39 mouse cellular contexts compared by ENCODE assay signal in genomic region chr2:28938997-28939396, GRCm38 (mm10). TPM values are rescaled to one million over a fixed set of nuclear protein-coding genes. Genes with fewer than 3 reads are reported as not detected.
"Had no signal": no experiment of that assay in that cellular context is flagged by ENCODE, and none has a peak within 500 bp of the region (broad histone marks: within the 10 kb centered on the region; RNA-seq: fewer than 3 reads in every experiment).

No protein-coding gene starts in this region.

- ATAC-seq: hindbrain, embryonic 16.5 days; intestine, embryonic 16.5 days had no signal

- H3K27ac ChIP-seq: gastrocnemius, adult 2 months; heart, embryonic 13.5 days; heart, embryonic 15.5 days; hindbrain, embryonic 10.5 days; hindbrain, embryonic 12.5 days; hindbrain, embryonic 14.5 days; kidney, embryonic 15.5 days; kidney, postnatal 0 days; limb, embryonic 10.5 days; limb, embryonic 12.5 days; liver, embryonic 13.5 days; liver, embryonic 15.5 days had no signal

- H3K9ac ChIP-seq: heart, embryonic 13.5 days; heart, embryonic 15.5 days; hindbrain, embryonic 12.5 days; hindbrain, embryonic 14.5 days; kidney, embryonic 15.5 days; limb, embryonic 12.5 days; liver, embryonic 13.5 days; liver, embryonic 15.5 days had no signal

- H3K4me3 ChIP-seq: gastrocnemius, adult 2 months; heart, embryonic 13.5 days; heart, embryonic 15.5 days; hindbrain, embryonic 10.5 days; hindbrain, embryonic 12.5 days; kidney, embryonic 15.5 days; limb, embryonic 10.5 days; limb, embryonic 12.5 days; liver, embryonic 13.5 days; liver, embryonic 15.5 days had no signal

- H3K4me2 ChIP-seq: heart, embryonic 11.5 days; heart, embryonic 13.5 days; heart, embryonic 15.5 days; hindbrain, embryonic 12.5 days; hindbrain, embryonic 14.5 days; kidney, embryonic 15.5 days; limb, embryonic 12.5 days; liver, embryonic 11.5 days; liver, embryonic 13.5 days; liver, embryonic 15.5 days had no signal

- DNase-seq: gastrocnemius, adult 2 months; gastrocnemius, postnatal 10 days; gastrocnemius, postnatal 25 days; heart, adult 18-20 months; heart, postnatal 4 days; kidney, adult 11 months; kidney, adult 2 months; kidney, adult 9 months; kidney, postnatal 14 days; kidney, postnatal 36 days; layer of hippocampus, adult 9-11 months; layer of hippocampus, postnatal 36 days; liver; liver, embryonic 13.5 days had no signal

- H3K9me3 ChIP-seq: heart, embryonic 13.5 days; heart, embryonic 15.5 days; hindbrain, embryonic 10.5 days; hindbrain, embryonic 12.5 days; kidney, embryonic 15.5 days; limb, embryonic 10.5 days; limb, embryonic 12.5 days; liver, embryonic 13.5 days; liver, embryonic 15.5 days had no signal

- H3K36me3 ChIP-seq: heart, embryonic 13.5 days; heart, embryonic 15.5 days; hindbrain, embryonic 10.5 days; hindbrain, embryonic 12.5 days; kidney, embryonic 15.5 days; limb, embryonic 10.5 days; limb, embryonic 12.5 days; liver, embryonic 13.5 days; liver, embryonic 15.5 days had no signal

- H3K4me1 ChIP-seq: heart, embryonic 15.5 days; liver, embryonic 13.5 days; liver, embryonic 15.5 days had no signal

- H3K27me3 ChIP-seq: liver, embryonic 15.5 days had no signal

RNA-seq across cellular contexts. Expression of gene Barhl1, which starts 22.5 kb away (rescaled TPM):
- total RNA-seq: gastrocnemius, adult 2 months; gastrocnemius, postnatal 10 days; gastrocnemius, postnatal 25 days; gastrocnemius, postnatal 4 days; granulocyte monocyte progenitor cell, adult 5-6 weeks; heart, adult 18-20 months; heart, adult 8-10 months; heart, postnatal 25 days; heart, postnatal 4 days; layer of hippocampus, adult 18-20 months; layer of hippocampus, adult 8-10 months; layer of hippocampus, postnatal 36 days; left cerebral cortex, adult 18-20 months; left cerebral cortex, postnatal 10 days; left cerebral cortex, postnatal 36 days had no signal
- polyA plus RNA-seq: heart, embryonic 11.5 days; heart, embryonic 13.5 days; heart, embryonic 15.5 days; heart, postnatal 0 days; intestine, embryonic 14.5 days; intestine, embryonic 16.5 days; kidney, embryonic 15.5 days; kidney, postnatal 0 days; limb, embryonic 10.5 days; limb, embryonic 12.5 days; liver, embryonic 11.5 days; liver, embryonic 13.5 days; liver, embryonic 15.5 days had no signal
